Mouse (Mus musculus) liver, embryonic 12.5 days (tissue): ENCODE data around the gene Tmem161a. TPM values are rescaled to one million over a fixed set of nuclear protein-coding genes. Genes with fewer than 3 reads are reported as not detected.

Experiments used
- ATAC-seq: fragments of 200-750 bp; cut with Nextera tagmentation; 2 replicates; pipeline ENCODE4 v1.8.0; 2017; ENCODE audit warnings: moderate number of reproducible peaks, mild to moderate bottlenecking, moderate library complexity
- H3K27ac ChIP-seq: fragments of 300-500 bp; sonication (generic); 2 replicates; pipeline ENCODE4 v1.5.1; 2016; ENCODE audit warnings: mild to moderate bottlenecking
- H3K27me3 ChIP-seq: fragments of 300-500 bp; sonication (generic); replicated peaks from 2 replicates; pipeline ENCODE4 v1.6.1; 2016; ENCODE audit warnings: mild to moderate bottlenecking, moderate library complexity
- H3K36me3 ChIP-seq: fragments of 300-500 bp; sonication (generic); 2 replicates; pipeline ENCODE4 v1.6.1; 2016; ENCODE audit warnings: mild to moderate bottlenecking, moderate library complexity
- H3K4me1 ChIP-seq: fragments of 300-500 bp; sonication (generic); 2 replicates; pipeline ENCODE4 v1.6.1; 2016
- H3K4me2 ChIP-seq: fragments of 300-500 bp; sonication (generic); 2 replicates; pipeline ENCODE4 v1.6.1; 2016; ENCODE audit warnings: mild to moderate bottlenecking, moderate library complexity
- H3K4me3 ChIP-seq: fragments of 300-500 bp; sonication (generic); 2 replicates; pipeline ENCODE4 v1.5.1; 2016; ENCODE audit warnings: mild to moderate bottlenecking, moderate library complexity
- H3K9ac ChIP-seq: fragments of 300-500 bp; sonication (generic); 2 replicates; pipeline ENCODE4 v1.6.1; 2016; ENCODE audit warnings: mild to moderate bottlenecking, moderate library complexity
- H3K9me3 ChIP-seq: fragments of 300-500 bp; sonication (generic); replicated peaks from 2 replicates; pipeline ENCODE4 v1.6.1; 2016; ENCODE audit warnings: mild to moderate bottlenecking, moderate library complexity
- WGBS: fragments of 180-500 bp; shearing (Covaris S2); methylation state at CpG from one replicate; pipeline ENCODE4 v1.1.7; 2016; ENCODE audit not compliant: insufficient replicate concordance; 5-methylcytosine and 5-hydroxymethylcytosine counted together
- polyA plus RNA-seq: library from polyadenylated mRNA; unstranded; fragments of >200 nt; fragmentation: Nextera tagmentation; extraction: Ambion mirVana; gene quantifications from 2 replicates; pipeline ENCODE4 v1.2.1, GENCODE M21; 2016

Tmem161a gene
- polyA plus RNA-seq, 1 experiment from 2014 or later: 39.4 TPM

DNA sequence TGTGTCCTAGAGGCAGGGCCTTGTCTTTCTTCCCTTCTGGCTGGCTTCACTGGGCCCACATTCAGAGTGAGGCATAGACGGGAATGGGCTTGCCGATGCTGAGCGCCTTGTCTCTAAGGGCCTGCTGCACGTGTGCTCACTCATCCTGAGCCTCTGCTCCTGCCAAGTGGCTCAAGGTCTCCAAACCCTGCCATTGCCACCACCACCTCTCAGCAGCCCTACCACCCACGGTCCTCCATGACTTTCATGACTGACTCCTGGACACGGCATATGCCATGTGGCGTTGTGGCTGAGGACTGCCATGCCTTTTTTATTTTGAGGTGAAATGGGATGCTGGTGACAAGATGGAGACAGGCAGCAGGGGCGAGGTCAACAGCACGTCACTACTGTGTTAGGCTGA, 58.7 kb downstream of the Tmem161a start:
- Histone ChIP-seq H3K9me3 (no peaks in the 10 kb centered on the region), H3K4me1 (peaks cover 25% of the 10 kb centered on the region), H3K36me3 (peaks cover 47% of the 10 kb centered on the region), H3K27ac (no peak overlapping the region), H3K4me2 (no peak overlapping the region), H3K4me3 (no peak overlapping the region), H3K9ac (no peak overlapping the region), H3K27me3 (no peaks in the 10 kb centered on the region)
- ATAC-seq: no peak
- 83% methylated on average over 9 of the region's 9 CpGs for WGBS

Other genes starting within 250 kb of the Tmem161a start
- gene Gatad2a, start 176.0 kb upstream of the Tmem161a start, polyA plus RNA-seq: 60.2 and 62.6 TPM in 2 replicates
- gene Mau2, start 129.6 kb upstream of the Tmem161a start, polyA plus RNA-seq: 35.4 and 36.2 TPM in 2 replicates
- gene Sugp1, start 129.5 kb upstream of the Tmem161a start, polyA plus RNA-seq: 25.1 and 26.2 TPM in 2 replicates
- 0.68 and 0.74 TPM in 2 replicates for gene Tm6sf2, start 99.4 kb upstream of the Tmem161a start, polyA plus RNA-seq
- 0.12 and 0.26 TPM in 2 replicates for gene Hapln4, start 88.9 kb upstream of the Tmem161a start, polyA plus RNA-seq
- not detected in 2 replicates for gene Ncan, start 51.5 kb upstream of the Tmem161a start, polyA plus RNA-seq
- 30.9 and 33.0 TPM in 2 replicates for gene Nr2c2ap, start 41.0 kb upstream of the Tmem161a start, polyA plus RNA-seq
- 9.6 and 9.8 TPM in 2 replicates for gene Rfxank, start 33.2 kb upstream of the Tmem161a start, polyA plus RNA-seq
- 25.1 and 28.8 TPM in 2 replicates for gene Borcs8, start 32.9 kb upstream of the Tmem161a start, polyA plus RNA-seq
- 0.23 and 0.36 TPM in 2 replicates for gene Mef2b, start 32.6 kb upstream of the Tmem161a start, polyA plus RNA-seq
- gene Slc25a42, start 39.9 kb downstream of the Tmem161a start, polyA plus RNA-seq: 6.6 and 8.5 TPM in 2 replicates
- 24.4 and 24.7 TPM in 2 replicates for gene Sugp2, start 61.9 kb downstream of the Tmem161a start, polyA plus RNA-seq
- 23.9 and 24.8 TPM in 2 replicates for gene Armc6, start 62.1 kb downstream of the Tmem161a start, polyA plus RNA-seq
- gene Homer3, start 110.5 kb downstream of the Tmem161a start, polyA plus RNA-seq: 19.6 and 21.4 TPM in 2 replicates
- 37.0 and 40.0 TPM in 2 replicates for gene Ddx49, start 130.1 kb downstream of the Tmem161a start, polyA plus RNA-seq
- 205 and 212 TPM in 2 replicates for gene Cope, start 130.2 kb downstream of the Tmem161a start, polyA plus RNA-seq
- 0.45 and 0.63 TPM in 2 replicates for gene Cers1, start 143.4 kb downstream of the Tmem161a start, polyA plus RNA-seq
- 1.0 and 1.5 TPM in 2 replicates for gene Gdf1, start 157.5 kb downstream of the Tmem161a start, polyA plus RNA-seq
- gene Upf1, start 180.9 kb downstream of the Tmem161a start, polyA plus RNA-seq: 30.4 and 30.5 TPM in 2 replicates
- gene Comp, start 201.2 kb downstream of the Tmem161a start, polyA plus RNA-seq: 0.27 and 0.63 TPM in 2 replicates